Comparison of ENCODE assay signal across 27 mouse cellular contexts in genomic region chr2:113376232-113376631, GRCm38 (mm10). TPM values are rescaled to one million over a fixed set of nuclear protein-coding genes. Genes with fewer than 3 reads are reported as not detected.
DNase-seq lines count a peak whose midpoint lies in the region; ATAC-seq and TF ChIP-seq lines count a peak whose summit lies in the region.
"Had no signal": no experiment of that assay in that cellular context is flagged by ENCODE, and none has a peak within 500 bp of the region (broad histone marks: within the 10 kb centered on the region; RNA-seq: fewer than 3 reads in every experiment).

No protein-coding gene starts in this region.

- H3K9ac ChIP-seq in kidney, embryonic 15.5 days, result no peak overlapping the region
- H3K9ac ChIP-seq: embryonic facial prominence, embryonic 13.5 days; forebrain, embryonic 12.5 days; forebrain, embryonic 15.5 days; heart, embryonic 12.5 days; heart, embryonic 15.5 days; hindbrain, embryonic 13.5 days had no signal

- in situ Hi-C loops in Patski (cut with MboI; ENCODE audit: low pct_unique_long_range_greater_than_20kb), result no loop called here

- no peaks in the 10 kb centered on the region for H3K36me3 ChIP-seq in kidney, embryonic 15.5 days
- H3K36me3 ChIP-seq in C2C12 (ENCODE audit: control insufficient read depth, insufficient read depth), result no peaks in the 10 kb centered on the region
- H3K36me3 ChIP-seq: embryonic facial prominence, embryonic 10.5 days; embryonic facial prominence, embryonic 13.5 days; forebrain, embryonic 12.5 days; forebrain, embryonic 15.5 days; G1E; heart, embryonic 12.5 days; heart, embryonic 15.5 days; hindbrain, embryonic 10.5 days; hindbrain, embryonic 13.5 days had no signal

- TF ChIP-seq CTCF in C2C12 (IDR thresholded peaks at IDR 0.05; ENCODE audit: control insufficient read depth, insufficient read depth, insufficient read length) (no peak), Patski (IDR thresholded peaks at IDR 0.05) (no peak)

- no peak overlapping the region for H3ac ChIP-seq in C2C12 (ENCODE audit: control insufficient read depth, insufficient read length, low read depth)

- H3K27me3 ChIP-seq in kidney, embryonic 15.5 days, result no peaks in the 10 kb centered on the region
- H3K27me3 ChIP-seq in C2C12 (ENCODE audit: control insufficient read depth, insufficient read depth, insufficient read length) (no peaks in the 10 kb centered on the region), Patski (no peaks in the 10 kb centered on the region)
- H3K27me3 ChIP-seq: CH12.LX; embryonic facial prominence, embryonic 13.5 days; forebrain, embryonic 12.5 days; forebrain, embryonic 15.5 days; heart, embryonic 12.5 days; heart, embryonic 15.5 days; hindbrain, embryonic 13.5 days had no signal

- WGBS in kidney, embryonic 15.5 days, result 40% methylated on average over 4 of the region's 4 CpGs

- POLR2A ChIA-PET in Patski (lab: Charles Lee), result interaction anchor here (1.4 kb wide), 1 partner anchor 10 kb away, joined by 5 read pairs; no protein-coding TSS in a partner anchor

- CTCF ChIA-PET in Patski (lab: Charles Lee), result interaction anchor here (1.0 to 1.6 kb wide), 2 partner anchors 10 to 12 kb away, joined by 3 to 4 read pairs; no protein-coding TSS in a partner anchor

- H3K4me3 ChIP-seq in kidney, embryonic 15.5 days (replicated peaks), result no peak overlapping the region
- no peak overlapping the region for H3K4me3 ChIP-seq in C2C12 (ENCODE audit: insufficient read depth, poor library complexity, severe bottlenecking)
- H3K4me3 ChIP-seq: embryonic facial prominence, embryonic 10.5 days; embryonic facial prominence, embryonic 13.5 days; erythroblast, embryonic 14.5 days; forebrain, embryonic 12.5 days; forebrain, embryonic 15.5 days; heart, embryonic 12.5 days; heart, embryonic 15.5 days; hindbrain, embryonic 10.5 days; hindbrain, embryonic 13.5 days had no signal

- DNase-seq in kidney, adult 8-10 months, result no peak
- DNase-seq in 3T3-L1 (ENCODE audit: low read depth, low spot score) (peak; percentile 80), Patski (ENCODE audit: low read depth, low spot score) (no peak)
- no peak for DNase-seq in ovary, postnatal 14 days (ENCODE audit: low spot score)
- DNase-seq in ovary, adult 18-20 months (ENCODE audit: low spot score), result no peak
- DNase-seq: adrenal gland, postnatal 10 days; cerebellum, adult 18-20 months; cerebellum, adult 9-10 months; cerebellum, postnatal 14 days; gastrocnemius, postnatal 25 days; heart, adult 18-20 months; heart, postnatal 10 days; heart, postnatal 36 days had no signal

- H3K27ac ChIP-seq in kidney, embryonic 15.5 days, result peak overlapping the region; percentile 68
- H3K27ac ChIP-seq: embryonic facial prominence, embryonic 10.5 days; embryonic facial prominence, embryonic 13.5 days; forebrain, embryonic 12.5 days; forebrain, embryonic 15.5 days; heart, embryonic 15.5 days; hindbrain, embryonic 10.5 days; hindbrain, embryonic 13.5 days had no signal

- H3K9me3 ChIP-seq in kidney, embryonic 15.5 days (replicated peaks), result no peaks in the 10 kb centered on the region
- H3K9me3 ChIP-seq: embryonic facial prominence, embryonic 10.5 days; embryonic facial prominence, embryonic 13.5 days; forebrain, embryonic 12.5 days; forebrain, embryonic 15.5 days; heart, embryonic 12.5 days; heart, embryonic 15.5 days; hindbrain, embryonic 10.5 days; hindbrain, embryonic 13.5 days had no signal

- no peaks in the 10 kb centered on the region for H3K79me3 ChIP-seq in C2C12 (ENCODE audit: low read depth)

- H3K4me2 ChIP-seq in kidney, embryonic 15.5 days, result no peak overlapping the region
- H3K4me2 ChIP-seq: embryonic facial prominence, embryonic 13.5 days; forebrain, embryonic 12.5 days; forebrain, embryonic 15.5 days; heart, embryonic 12.5 days; heart, embryonic 15.5 days; hindbrain, embryonic 13.5 days had no signal

- no peaks in the 10 kb centered on the region for H3K79me2 ChIP-seq in C2C12 (ENCODE audit: control insufficient read depth, insufficient read depth)

- H3K4me1 ChIP-seq in kidney, embryonic 15.5 days, result peaks cover 15% of the 10 kb centered on the region; the same call in 1 of the 2 replicates
- H3K4me1 ChIP-seq: embryonic facial prominence, embryonic 10.5 days; embryonic facial prominence, embryonic 13.5 days; forebrain, embryonic 12.5 days; forebrain, embryonic 15.5 days; heart, embryonic 12.5 days; heart, embryonic 15.5 days; hindbrain, embryonic 10.5 days; hindbrain, embryonic 13.5 days had no signal

- ATAC-seq in kidney, embryonic 15.5 days (replicated peaks; ENCODE audit: low FRiP score), result peak; percentile 59
- ATAC-seq in Patski, result peak; percentile 91
- ATAC-seq: forebrain, embryonic 15.5 days; hindbrain, embryonic 16.5 days had no signal

TF ChIP-seq in C2C12, 6 proteins besides CTCF, POLR2A, EP300 and RAD21:
- TF ChIP-seq FOSL1 (IDR thresholded peaks at IDR 0.05; ENCODE audit: insufficient read depth, low read length, poor library complexity, severe bottlenecking) (peak; percentile 61), CEBPB (IDR thresholded peaks at IDR 0.05; ENCODE audit: low read depth) (peak; percentile 56), MYOD1 (IDR thresholded peaks at IDR 0.05; ENCODE audit: control insufficient read depth, insufficient read length, low read depth) (no peak), MYOG (IDR thresholded peaks at IDR 0.05; ENCODE audit: control insufficient read depth, extremely low read depth, insufficient read length) (no peak)
TF ChIP-seq in C2C12: peak in this region for 2.

RNA-seq across cellular contexts. Expression of gene Fmn1, which starts 48.7 kb away (rescaled TPM):
- 8.0 and 9.1 TPM in 2 replicates for polyA plus RNA-seq in kidney, embryonic 15.5 days (2015; fragmentation: Nextera tagmentation; extraction: Ambion mirVana)
- polyA plus RNA-seq in C2C12 (2012; fragmentation: generic; extraction: Trizol) (4.1 TPM), Patski (2021) (11.2 TPM)
- polyA plus RNA-seq: G1E had no signal
